Mouse (Mus musculus): ENCODE results near the gene Cks1b. TPM values are rescaled to one million over a fixed set of nuclear protein-coding genes. Genes with fewer than 3 reads are reported as not detected.
"Not testable (repeated sequence)": the region's sequence is repeated elsewhere in the genome, so short reads cannot be mapped to it uniquely, and the experiment has no call there.

The Cks1b gene
- total and polyA plus RNA-seq, 2 experiments from 2014 or later = 43.6 to 103 TPM

DNA sequence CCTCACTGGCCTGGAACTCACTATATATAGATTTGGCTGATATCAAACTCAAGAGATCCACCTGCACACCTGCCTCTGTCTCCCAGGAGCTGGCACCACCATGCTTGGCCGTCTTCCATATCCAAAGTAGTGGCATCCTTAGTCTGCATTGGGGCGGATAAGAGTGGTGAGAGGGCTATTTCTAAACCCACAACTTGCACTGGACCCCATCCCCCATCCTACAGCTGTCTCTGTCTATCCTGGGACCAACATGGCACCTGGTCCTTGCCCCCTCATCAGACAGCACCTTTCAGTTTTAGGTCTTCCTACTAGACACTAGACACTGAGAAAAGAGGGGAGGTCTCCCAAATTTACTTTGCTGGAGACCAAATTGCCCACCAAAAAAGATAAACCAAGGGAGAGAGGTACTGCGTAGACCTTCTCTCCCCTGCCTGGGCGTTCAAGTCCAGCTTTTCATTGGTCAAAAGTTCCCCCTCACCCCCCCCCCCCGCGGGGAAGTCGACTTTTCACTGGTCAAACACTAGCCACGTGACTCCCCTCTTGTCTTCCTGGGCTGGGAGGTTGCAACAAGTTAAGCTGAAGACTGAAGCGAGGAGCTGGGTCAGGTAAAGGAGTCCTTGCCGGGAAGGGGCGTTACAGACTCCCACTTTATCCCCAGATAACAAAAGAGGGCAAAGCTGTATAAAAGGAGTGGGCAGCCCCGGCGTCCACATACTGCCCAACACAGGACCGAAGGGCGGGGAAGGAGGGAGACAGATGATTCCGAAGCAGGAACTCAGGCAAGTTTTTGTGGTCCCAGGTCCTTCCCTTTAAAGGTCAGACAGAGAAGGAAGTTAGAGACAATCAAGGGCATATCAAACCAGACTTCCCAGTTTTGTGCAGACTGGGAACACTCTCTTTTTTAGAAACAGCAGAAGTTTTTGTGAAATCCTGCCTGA is 18.3 kb upstream of the Cks1b start, which contains the start of gene Pbxip1:
Gene Pbxip1 (plus strand): TSS at position 531 of the 938 bp plus-strand sequence.
- Histone ChIP-seq H3K4me3 (ENCODE audit: low read length) (peak within 1 kb of the TSS; percentile 29), H3K9me3 (ENCODE audit: low read length) (no peaks in the 10 kb centered on the region), H3K4me2 (ENCODE audit: low read depth, low read length) (peak within 1 kb of the TSS; percentile 52), H3K4me1 (ENCODE audit: insufficient read depth, low read length) (peaks cover 9% of the 10 kb centered on the region), H3K9ac (replicated peaks; ENCODE audit: low read length) (peak within 1 kb of the TSS; percentile 18), H3K36me3 (ENCODE audit: insufficient read depth, low read length) (peaks cover 28% of the 10 kb centered on the region), H3K27me3 (ENCODE audit: insufficient read depth, low read length) (no peaks in the 10 kb centered on the region), H3K27ac (peak within 1 kb of the TSS; percentile 66)
- ATAC-seq (peak; percentile 73), DNase-seq (ENCODE audit: low spot score) (peak; percentile 60)
- no peak for TF ChIP-seq CTCF (IDR thresholded peaks at IDR 0.05; ENCODE audit: low read depth)
- WGBS = 4% methylated on average over 16 of the region's 16 CpGs

DNA sequence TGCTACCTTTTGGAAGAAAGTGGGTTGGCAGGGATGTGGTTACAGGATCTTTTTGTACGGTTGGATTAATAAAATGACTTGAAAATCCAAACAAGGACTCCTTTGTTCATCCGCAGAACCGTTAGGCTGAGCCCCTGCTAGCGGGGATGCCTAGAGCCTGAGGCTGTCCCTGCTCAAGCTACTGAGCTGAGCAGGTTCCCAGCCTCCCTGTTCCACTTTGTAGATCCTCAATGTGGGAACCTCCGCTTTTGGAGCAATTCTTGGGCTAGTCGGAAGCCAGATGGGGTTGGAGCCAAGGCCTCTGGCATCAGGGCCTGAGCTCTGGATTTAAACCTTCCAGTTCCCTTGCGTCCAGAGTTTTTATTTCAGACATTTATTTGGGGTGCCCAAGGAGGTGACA is 16.9 kb upstream of the Cks1b start:
- no peak overlapping the region for H3K4me3 ChIP-seq (ENCODE audit: low read length)
- 57% methylated on average over 7 of the region's 7 CpGs for WGBS
- TF ChIP-seq CTCF (IDR thresholded peaks at IDR 0.05; ENCODE audit: low read depth) = no peak
- H3K4me2 ChIP-seq (ENCODE audit: low read depth, low read length) = no peak overlapping the region
- H3K36me3 ChIP-seq (ENCODE audit: insufficient read depth, low read length) = peaks cover 28% of the 10 kb centered on the region
- H3K27me3 ChIP-seq (ENCODE audit: insufficient read depth, low read length) = no peaks in the 10 kb centered on the region
- no peak overlapping the region; the same call in 1 of the 2 replicates for H3K27ac ChIP-seq
- no peak for ATAC-seq
- H3K9me3 ChIP-seq (ENCODE audit: low read length) = no peaks in the 10 kb centered on the region
- peaks cover 15% of the 10 kb centered on the region for H3K4me1 ChIP-seq (ENCODE audit: insufficient read depth, low read length)
- no peak overlapping the region for H3K9ac ChIP-seq (replicated peaks; ENCODE audit: low read length)
- no peak for DNase-seq (ENCODE audit: low spot score)

DNA sequence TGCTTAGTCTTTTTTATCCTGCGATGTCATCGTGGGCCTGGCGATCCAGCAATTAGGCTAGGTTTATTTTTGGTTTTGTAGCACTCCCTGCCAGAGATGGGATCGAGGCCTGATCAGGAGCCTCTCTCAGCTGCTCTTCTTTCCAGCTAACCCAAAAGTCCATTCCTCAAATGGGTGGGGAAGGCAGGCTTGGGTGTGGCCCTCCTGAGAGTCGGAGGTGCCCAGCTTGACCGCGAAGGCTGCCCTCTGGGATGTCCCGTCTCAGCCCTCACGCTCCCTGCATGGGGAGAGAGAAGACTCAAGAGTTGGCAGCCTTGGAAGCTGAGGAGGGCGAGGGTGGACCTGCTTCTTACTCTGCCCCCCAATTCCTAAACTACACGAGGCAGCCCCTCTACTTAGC is 16.3 kb upstream of the Cks1b start:
- WGBS = 77% methylated on average over 11 of the region's 11 CpGs
- Histone ChIP-seq H3K4me1 (ENCODE audit: insufficient read depth, low read length) (peaks cover 15% of the 10 kb centered on the region), H3K36me3 (ENCODE audit: insufficient read depth, low read length) (peaks cover 28% of the 10 kb centered on the region), H3K4me3 (ENCODE audit: low read length) (no peak overlapping the region), H3K9ac (replicated peaks; ENCODE audit: low read length) (no peak overlapping the region), H3K27me3 (ENCODE audit: insufficient read depth, low read length) (no peaks in the 10 kb centered on the region), H3K4me2 (ENCODE audit: low read depth, low read length) (no peak overlapping the region), H3K9me3 (ENCODE audit: low read length) (no peaks in the 10 kb centered on the region), H3K27ac (no peak overlapping the region)
- ATAC-seq (no peak), DNase-seq (ENCODE audit: low spot score) (no peak)
- TF ChIP-seq CTCF (IDR thresholded peaks at IDR 0.05; ENCODE audit: low read depth) = no peak

DNA sequence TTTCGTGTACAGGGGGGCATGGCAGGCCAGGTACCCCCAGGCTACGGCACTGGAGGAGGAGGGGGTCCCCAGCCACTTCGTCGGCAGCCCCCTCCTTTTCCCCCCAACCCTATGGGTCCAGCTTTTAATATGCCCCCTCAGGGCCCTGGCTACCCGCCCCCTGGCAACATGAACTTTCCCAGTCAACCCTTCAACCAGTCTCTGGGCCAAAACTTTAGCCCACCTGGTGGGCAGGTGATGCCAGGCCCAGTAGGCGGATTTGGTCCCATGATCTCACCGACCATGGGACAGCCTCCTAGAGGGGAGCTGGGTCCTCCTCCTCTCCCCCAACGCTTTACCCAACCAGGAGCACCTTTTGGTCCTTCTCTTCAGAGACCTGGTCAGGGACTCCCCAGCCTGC is 14.4 kb upstream of the Cks1b start:
- DNase-seq (ENCODE audit: low spot score) (no peak), ATAC-seq (no peak)
- Histone ChIP-seq H3K9ac (replicated peaks; ENCODE audit: low read length) (no peak overlapping the region), H3K36me3 (ENCODE audit: insufficient read depth, low read length) (peaks cover 28% of the 10 kb centered on the region), H3K27me3 (ENCODE audit: insufficient read depth, low read length) (no peaks in the 10 kb centered on the region), H3K4me1 (ENCODE audit: insufficient read depth, low read length) (peaks cover 15% of the 10 kb centered on the region), H3K4me2 (ENCODE audit: low read depth, low read length) (no peak overlapping the region), H3K9me3 (ENCODE audit: low read length) (no peaks in the 10 kb centered on the region), H3K4me3 (ENCODE audit: low read length) (no peak overlapping the region), H3K27ac (no peak overlapping the region)
- 89% methylated on average over 8 of the region's 8 CpGs for WGBS
- no peak for TF ChIP-seq CTCF (IDR thresholded peaks at IDR 0.05; ENCODE audit: low read depth)

GRCm38 (mm10) chr3:89430171-89431159 is 12.3 kb upstream of the Cks1b start, which contains the start of gene Pygo2:
Pygo2 (plus strand) TSS chr3:89430214.
- TF ChIP-seq CTCF (IDR thresholded peaks at IDR 0.05; ENCODE audit: low read depth) = no peak
- 2% methylated on average over 67 of the region's 68 CpGs for WGBS

DNA sequence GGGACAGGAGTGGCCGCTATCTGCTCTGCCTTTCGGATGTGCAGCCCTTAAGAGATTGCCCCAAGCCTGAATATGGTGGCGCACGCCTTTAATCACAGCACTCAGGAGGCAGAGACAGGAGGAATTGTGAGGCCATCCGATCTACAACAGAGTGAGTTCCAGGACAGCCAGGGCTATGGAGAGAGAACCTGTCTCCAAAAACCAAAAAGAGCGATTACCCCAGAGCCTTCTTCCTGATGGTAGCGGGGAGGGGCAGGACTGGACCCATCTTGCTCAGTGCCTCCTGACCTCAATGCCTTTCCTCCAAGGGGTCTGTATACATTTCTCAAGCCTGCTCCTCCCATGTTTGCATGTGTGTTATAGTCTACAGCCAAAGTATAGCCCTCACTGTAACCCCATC is 10.8 kb upstream of the Cks1b start:
- 91% methylated on average over 7 of the region's 7 CpGs for WGBS
- H3K36me3 ChIP-seq (ENCODE audit: insufficient read depth, low read length) = peaks cover 25% of the 10 kb centered on the region; the same call in 1 of the 2 replicates
- H3K4me2 ChIP-seq (ENCODE audit: low read depth, low read length); H3K4me1 ChIP-seq (ENCODE audit: insufficient read depth, low read length); H3K9me3 ChIP-seq (ENCODE audit: low read length); H3K27me3 ChIP-seq (ENCODE audit: insufficient read depth, low read length); ATAC-seq; DNase-seq (ENCODE audit: low spot score); H3K27ac ChIP-seq; H3K9ac ChIP-seq (replicated peaks; ENCODE audit: low read length); H3K4me3 ChIP-seq (ENCODE audit: low read length): not testable (repeated sequence)

More at GRCm38 (mm10) chr3:89430171-89431159, 12.3 kb upstream of the Cks1b start, which contains the start of gene Pygo2:
- Histone ChIP-seq H3K27ac (peak within 1 kb of the TSS; percentile 90), H3K36me3 (ENCODE audit: insufficient read depth, low read length) (peaks cover 36% of the 10 kb centered on the region), H3K4me1 (ENCODE audit: insufficient read depth, low read length) (peaks cover 9% of the 10 kb centered on the region), H3K4me2 (ENCODE audit: low read depth, low read length) (peak within 1 kb of the TSS; percentile 82), H3K27me3 (ENCODE audit: insufficient read depth, low read length) (no peaks in the 10 kb centered on the region), H3K9me3 (ENCODE audit: low read length) (no peaks in the 10 kb centered on the region), H3K9ac (replicated peaks; ENCODE audit: low read length) (peak within 1 kb of the TSS; percentile 96), H3K4me3 (ENCODE audit: low read length) (peak within 1 kb of the TSS; percentile 80)
- DNase-seq (ENCODE audit: low spot score) (peak; percentile 97), ATAC-seq (peak; percentile 99)
